Mouse (Mus musculus): ENCODE results near the gene Hes3. TPM values are rescaled to one million over a fixed set of nuclear protein-coding genes. Genes with fewer than 3 reads are reported as not detected.

Gene Hes3
- polyA plus RNA-seq, 1 experiment from 2014 or later: not detected

- under 1% methylated on average over 119 of the region's 119 CpGs for WGBS
- Histone ChIP-seq H3K27ac (peak within 1 kb of the TSS; percentile 88), H3K4me3 (replicated peaks; ENCODE audit: low read depth, low read length) (peak within 1 kb of the TSS; percentile 90), H3K4me1 (replicated peaks; ENCODE audit: insufficient read depth, low read length) (peaks cover 21% of the 10 kb centered on the region), H3K4me2 (ENCODE audit: low read length) (peak within 1 kb of the TSS; percentile 97), H3K27me3 (ENCODE audit: insufficient read depth, low read length) (no peaks in the 10 kb centered on the region), H3K9me3 (replicated peaks; ENCODE audit: low read length) (no peaks in the 10 kb centered on the region), H3K36me3 (ENCODE audit: insufficient read depth, low read length) (0 out of 2 replicates have a peak, but pooled peaks cover 10% of the 10 kb centered on the region), H3K9ac (ENCODE audit: low read depth, low read length) (peak within 1 kb of the TSS; percentile 95)
- ATAC-seq (replicated peaks; ENCODE audit: low FRiP score, low read depth) (peak; percentile 93), DNase-seq (ENCODE audit: low spot score) (peak; percentile 98)
- TF ChIP-seq CTCF (IDR thresholded peaks at IDR 0.05; ENCODE audit: low read depth): no peak
These were observed 5.7 kb upstream of the Hes3 start, which contains the start of gene Icmt for GRCm38 (mm10) chr4:152296874-152297861. TSS of gene Icmt (plus strand) at chr4:152297227.

GRCm38 (mm10) chr4:152296371-152296770 is 4.9 kb upstream of the Hes3 start:
- TF ChIP-seq CTCF (IDR thresholded peaks at IDR 0.05; ENCODE audit: low read depth): no peak
- peak overlapping the region; percentile 39; the same call in 1 of the 2 replicates for H3K9ac ChIP-seq (ENCODE audit: low read depth, low read length)
- no peak for ATAC-seq (replicated peaks; ENCODE audit: low FRiP score, low read depth)
- no peak for DNase-seq (ENCODE audit: low spot score)
- H3K9me3 ChIP-seq (replicated peaks; ENCODE audit: low read length): no peaks in the 10 kb centered on the region
- H3K27me3 ChIP-seq (ENCODE audit: insufficient read depth, low read length): peaks cover 7% of the 10 kb centered on the region
- H3K4me2 ChIP-seq (ENCODE audit: low read length): peak overlapping the region; percentile 56
- WGBS: 14% methylated on average over 8 of the region's 8 CpGs
- peak overlapping the region; percentile 57 for H3K27ac ChIP-seq
- H3K4me1 ChIP-seq (replicated peaks; ENCODE audit: insufficient read depth, low read length): peaks cover 21% of the 10 kb centered on the region
- peak overlapping the region; percentile 90 for H3K4me3 ChIP-seq (replicated peaks; ENCODE audit: low read depth, low read length)
- 0 out of 2 replicates have a peak, but pooled peaks cover 8% of the 10 kb centered on the region for H3K36me3 ChIP-seq (ENCODE audit: insufficient read depth, low read length)

- peak overlapping the region; percentile 64; the same call in 1 of the 2 replicates for H3K27ac ChIP-seq
- DNase-seq (ENCODE audit: low spot score) (peak; percentile 61), ATAC-seq (replicated peaks; ENCODE audit: low FRiP score, low read depth) (no peak)
- H3K4me1 ChIP-seq (replicated peaks; ENCODE audit: insufficient read depth, low read length): peaks cover 21% of the 10 kb centered on the region
- H3K9ac ChIP-seq (ENCODE audit: low read depth, low read length): no peak overlapping the region
- H3K4me2 ChIP-seq (ENCODE audit: low read length): no peak overlapping the region
- TF ChIP-seq CTCF (IDR thresholded peaks at IDR 0.05; ENCODE audit: low read depth): no peak
- H3K4me3 ChIP-seq (replicated peaks; ENCODE audit: low read depth, low read length): no peak overlapping the region
- peaks cover 12% of the 10 kb centered on the region for H3K27me3 ChIP-seq (ENCODE audit: insufficient read depth, low read length)
- H3K36me3 ChIP-seq (ENCODE audit: insufficient read depth, low read length): 0 out of 2 replicates have a peak, but pooled peaks cover 5% of the 10 kb centered on the region
- H3K9me3 ChIP-seq (replicated peaks; ENCODE audit: low read length): no peaks in the 10 kb centered on the region
- WGBS: 29% methylated on average over 4 of the region's 4 CpGs
These were observed 4.5 kb upstream of the Hes3 start for GRCm38 (mm10) chr4:152295916-152296315.

- no peak overlapping the region for H3K9ac ChIP-seq (ENCODE audit: low read depth, low read length)
- DNase-seq (ENCODE audit: low spot score) (peak; percentile 57), ATAC-seq (replicated peaks; ENCODE audit: low FRiP score, low read depth) (no peak)
- H3K4me3 ChIP-seq (replicated peaks; ENCODE audit: low read depth, low read length): no peak overlapping the region
- 49% methylated on average over 10 of the region's 10 CpGs for WGBS
- peaks cover 27% of the 10 kb centered on the region for H3K27me3 ChIP-seq (ENCODE audit: insufficient read depth, low read length)
- H3K27ac ChIP-seq: no peak overlapping the region
- no peak overlapping the region for H3K4me2 ChIP-seq (ENCODE audit: low read length)
- TF ChIP-seq CTCF (IDR thresholded peaks at IDR 0.05; ENCODE audit: low read depth): peak; percentile 55
- H3K4me1 ChIP-seq (replicated peaks; ENCODE audit: insufficient read depth, low read length): peaks cover 17% of the 10 kb centered on the region
- no peaks in the 10 kb centered on the region for H3K9me3 ChIP-seq (replicated peaks; ENCODE audit: low read length)
- no peaks in the 10 kb centered on the region for H3K36me3 ChIP-seq (ENCODE audit: insufficient read depth, low read length)
These were observed 2.9 kb upstream of the Hes3 start for GRCm38 (mm10) chr4:152294188-152294929.

- Histone ChIP-seq H3K27me3 (ENCODE audit: insufficient read depth, low read length) (peaks cover 42% of the 10 kb centered on the region), H3K36me3 (ENCODE audit: insufficient read depth, low read length) (no peaks in the 10 kb centered on the region), H3K4me2 (ENCODE audit: low read length) (no peak overlapping the region), H3K4me3 (replicated peaks; ENCODE audit: low read depth, low read length) (no peak overlapping the region), H3K4me1 (replicated peaks; ENCODE audit: insufficient read depth, low read length) (peaks cover 7% of the 10 kb centered on the region; the same call in 1 of the 2 replicates), H3K27ac (no peak overlapping the region), H3K9ac (ENCODE audit: low read depth, low read length) (no peak overlapping the region), H3K9me3 (replicated peaks; ENCODE audit: low read length) (no peaks in the 10 kb centered on the region)
- ATAC-seq (replicated peaks; ENCODE audit: low FRiP score, low read depth) (no peak), DNase-seq (ENCODE audit: low spot score) (no peak)
- no peak for TF ChIP-seq CTCF (IDR thresholded peaks at IDR 0.05; ENCODE audit: low read depth)
- WGBS: 6% methylated on average over 12 of the region's 12 CpGs
These were observed 772 bp upstream of the Hes3 start for GRCm38 (mm10) chr4:152292102-152292765.
